Mouse (Mus musculus) CD4-positive naive resting alpha-beta T cell, adult 57 days (primary cell): ENCODE measurements around the gene H2afb1. TPM values are rescaled to one million over a fixed set of nuclear protein-coding genes. Genes with fewer than 3 reads are reported as not detected.

Experiments used
- total RNA-seq: library from RNA; stranded (reverse); gene quantifications from one replicate; pipeline ENCODE4 v1.2.4, GENCODE M21; 2023

The H2afb1 gene
- total RNA-seq: not detected

GRCm38 (mm10) chrX:117014457-117014856 is at the start of gene H2afb1:
TSS of gene H2afb1 (plus strand) at chrX:117014757.

